Mouse (Mus musculus) kidney, postnatal 14 days (tissue): ENCODE measurements at regions not wholly inside any gene's neighbourhood (a gene's known extent, or its start where the extent isn't known, plus 50 kb on each side); places are given as distances from the start of the nearest gene placed in this dataset.

Source experiments
- DNase-seq: peaks from one replicate; pipeline ENCODE4 v3.0.0; 2022; ENCODE audit warnings: mixed read lengths

GRCm38 (mm10) chr9:46443191-46444095, 123.7 kb upstream of the 4931429L15Rik start:
- no peak for DNase-seq

GRCm38 (mm10) chr9:46442739-46443181, 123.0 kb upstream of the 4931429L15Rik start:
- no peak for DNase-seq

- no peak for DNase-seq
Observed at GRCm38 (mm10) chr9:46440226-46440625, 120.4 kb upstream of the 4931429L15Rik start.

- DNase-seq, result no peak
Observed at GRCm38 (mm10) chr9:46434700-46435099, 114.9 kb upstream of the 4931429L15Rik start.

- no peak for DNase-seq
Observed at GRCm38 (mm10) chr9:46433716-46434115, 113.9 kb upstream of the 4931429L15Rik start.

GRCm38 (mm10) chr9:46431053-46431452, 111.3 kb upstream of the 4931429L15Rik start:
- DNase-seq, result no peak

- DNase-seq, result no peak
Observed at GRCm38 (mm10) chr9:46423184-46423967, 103.6 kb upstream of the 4931429L15Rik start.

- no peak for DNase-seq
Observed at GRCm38 (mm10) chr9:46421688-46422274, 102.0 kb upstream of the 4931429L15Rik start.

- no peak for DNase-seq
Observed at GRCm38 (mm10) chr9:46411686-46412085, 91.9 kb upstream of the 4931429L15Rik start.

GRCm38 (mm10) chr9:46408776-46409175, 89.0 kb upstream of the 4931429L15Rik start:
- DNase-seq, result no peak

- DNase-seq, result no peak
Observed at GRCm38 (mm10) chr9:46406606-46407005, 86.8 kb upstream of the 4931429L15Rik start.

GRCm38 (mm10) chr9:46396591-46396990, 76.8 kb upstream of the 4931429L15Rik start:
- peak; percentile 16 for DNase-seq

- no peak for DNase-seq
Observed at GRCm38 (mm10) chr9:46395156-46395765, 75.5 kb upstream of the 4931429L15Rik start.

GRCm38 (mm10) chr9:46394239-46394638, 74.5 kb upstream of the 4931429L15Rik start:
- DNase-seq, result no peak

GRCm38 (mm10) chr9:46392641-46393321, 73.0 kb upstream of the 4931429L15Rik start:
- peak; percentile 75 for DNase-seq

- peak; percentile 59 for DNase-seq
Observed at GRCm38 (mm10) chr9:46389741-46390140, 70.0 kb upstream of the 4931429L15Rik start.

GRCm38 (mm10) chr9:46388677-46389676, 69.2 kb upstream of the 4931429L15Rik start:
- DNase-seq, result no peak

GRCm38 (mm10) chr9:46386333-46386732, 66.5 kb upstream of the 4931429L15Rik start:
- DNase-seq, result no peak

GRCm38 (mm10) chr9:46381342-46381741, 61.6 kb upstream of the 4931429L15Rik start:
- no peak for DNase-seq

GRCm38 (mm10) chr9:46379453-46379852, 59.7 kb upstream of the 4931429L15Rik start:
- peak; percentile 5 for DNase-seq

- DNase-seq, result no peak
Observed at GRCm38 (mm10) chr9:46378339-46378738, 58.6 kb upstream of the 4931429L15Rik start.
